Mouse (Mus musculus) small intestine, adult 2 months (tissue): ENCODE results near the gene Ckap4.

Experiments
- CTCF ChIP-seq: fragments of 200-500 bp; IDR thresholded peaks from 2 replicates; pipeline ENCODE4 v1.5.1; 2012; ENCODE audit warnings: low read depth, mild to moderate bottlenecking, control low read depth, inconsistent platforms, low read length, moderate library complexity, mixed read lengths; ENCODE audit not compliant: insufficient replicate concordance, insufficient read length; ENCODE audit errors: extremely low read depth
- POLR2A ChIP-seq: fragments of 200-500 bp; IDR thresholded peaks from 2 replicates; pipeline ENCODE4 v1.6.1; 2012; ENCODE audit warnings: low read depth, mild to moderate bottlenecking, control low read depth, inconsistent platforms, low read length, moderate library complexity

- TF ChIP-seq CTCF = no peak
- no peak for TF ChIP-seq POLR2A
These were observed 40.0 kb upstream of the Ckap4 start for GRCm38 (mm10) chr10:84573671-84574420.
